Mouse (Mus musculus): Measurements from ENCODE around the gene Pole4.
"Not testable (repeated sequence)": the region's sequence is repeated elsewhere in the genome, so short reads cannot be mapped to it uniquely, and the experiment has no call there.

The Pole4 gene

DNA sequence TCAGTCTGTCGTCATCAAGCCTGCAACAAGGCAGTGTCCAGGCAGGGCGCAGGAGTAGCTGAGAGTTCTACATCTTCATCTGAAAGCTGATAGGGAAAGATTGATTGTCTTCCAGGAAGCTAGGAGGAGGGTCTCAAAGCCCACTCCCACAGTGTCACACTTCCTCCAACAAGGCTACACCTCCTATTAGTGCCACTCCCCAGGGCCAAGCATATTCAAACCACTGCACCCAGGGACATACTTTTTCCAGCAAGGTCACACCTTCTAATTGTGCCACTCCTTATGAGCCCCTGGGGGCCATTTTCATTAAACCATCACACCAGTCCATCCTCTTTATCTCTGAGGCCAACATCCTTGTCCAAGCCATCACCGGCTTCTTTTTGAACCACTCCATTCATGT is 8.4 kb downstream of the Pole4 start:
- no peaks in the 10 kb centered on the region for H3K36me3 ChIP-seq (ENCODE audit: control insufficient read depth, insufficient read depth, low read length, poor library complexity, severe bottlenecking)
- no peak for DNase-seq (ENCODE audit: low read depth, low spot score)
- no peaks in the 10 kb centered on the region for H3K27me3 ChIP-seq (ENCODE audit: control insufficient read depth, insufficient read depth, low read length, poor library complexity, severe bottlenecking)

- no peaks in the 10 kb centered on the region for H3K36me3 ChIP-seq (ENCODE audit: control insufficient read depth, insufficient read depth, low read length, poor library complexity, severe bottlenecking)
- no peak for DNase-seq (ENCODE audit: low read depth, low spot score)
- no peaks in the 10 kb centered on the region for H3K27me3 ChIP-seq (ENCODE audit: control insufficient read depth, insufficient read depth, low read length, poor library complexity, severe bottlenecking)
Measured at GRCm38 (mm10) chr6:82694668-82695067, 10.5 kb downstream of the Pole4 start.

DNA sequence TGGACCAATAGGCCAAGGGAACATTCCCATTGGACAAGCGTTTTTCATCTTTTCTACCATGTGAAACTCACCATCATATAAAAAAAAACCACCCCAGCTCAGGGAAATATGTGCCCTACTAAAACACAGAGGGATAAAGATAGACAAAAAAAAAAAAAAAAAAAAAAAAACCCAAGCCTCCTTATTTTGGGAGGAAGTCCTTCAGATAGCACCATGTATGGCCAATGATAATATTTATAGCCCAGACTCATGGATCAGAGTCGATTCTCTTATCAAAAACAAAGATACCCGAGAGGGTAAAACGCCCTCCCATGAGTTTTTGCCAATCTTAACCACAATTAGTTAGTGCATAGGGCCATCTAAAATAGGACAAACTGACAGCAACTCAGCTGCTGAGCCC is 15.7 kb downstream of the Pole4 start:
- no peaks in the 10 kb centered on the region for H3K27me3 ChIP-seq (ENCODE audit: control insufficient read depth, insufficient read depth, low read length, poor library complexity, severe bottlenecking)
- no peaks in the 10 kb centered on the region for H3K36me3 ChIP-seq (ENCODE audit: control insufficient read depth, insufficient read depth, low read length, poor library complexity, severe bottlenecking)
- no peak for DNase-seq (ENCODE audit: low read depth, low spot score)

- not testable (repeated sequence) for H3K36me3 ChIP-seq (ENCODE audit: control insufficient read depth, insufficient read depth, low read length, poor library complexity, severe bottlenecking); DNase-seq (ENCODE audit: low read depth, low spot score); H3K27me3 ChIP-seq (ENCODE audit: control insufficient read depth, insufficient read depth, low read length, poor library complexity, severe bottlenecking)
Measured at GRCm38 (mm10) chr6:82688586-82688985, 16.6 kb downstream of the Pole4 start.

- no peaks in the 10 kb centered on the region for H3K27me3 ChIP-seq (ENCODE audit: control insufficient read depth, insufficient read depth, low read length, poor library complexity, severe bottlenecking)
- no peak for DNase-seq (ENCODE audit: low read depth, low spot score)
- no peaks in the 10 kb centered on the region for H3K36me3 ChIP-seq (ENCODE audit: control insufficient read depth, insufficient read depth, low read length, poor library complexity, severe bottlenecking)
Measured at GRCm38 (mm10) chr6:82684136-82684535, 21.0 kb downstream of the Pole4 start.

GRCm38 (mm10) chr6:82679286-82679685 is 25.9 kb downstream of the Pole4 start:
- DNase-seq (ENCODE audit: low read depth, low spot score); H3K27me3 ChIP-seq (ENCODE audit: control insufficient read depth, insufficient read depth, low read length, poor library complexity, severe bottlenecking); H3K36me3 ChIP-seq (ENCODE audit: control insufficient read depth, insufficient read depth, low read length, poor library complexity, severe bottlenecking): not testable (repeated sequence)

GRCm38 (mm10) chr6:82677629-82678028 is 27.5 kb downstream of the Pole4 start:
- DNase-seq (ENCODE audit: low read depth, low spot score); H3K36me3 ChIP-seq (ENCODE audit: control insufficient read depth, insufficient read depth, low read length, poor library complexity, severe bottlenecking): not testable (repeated sequence)

DNA sequence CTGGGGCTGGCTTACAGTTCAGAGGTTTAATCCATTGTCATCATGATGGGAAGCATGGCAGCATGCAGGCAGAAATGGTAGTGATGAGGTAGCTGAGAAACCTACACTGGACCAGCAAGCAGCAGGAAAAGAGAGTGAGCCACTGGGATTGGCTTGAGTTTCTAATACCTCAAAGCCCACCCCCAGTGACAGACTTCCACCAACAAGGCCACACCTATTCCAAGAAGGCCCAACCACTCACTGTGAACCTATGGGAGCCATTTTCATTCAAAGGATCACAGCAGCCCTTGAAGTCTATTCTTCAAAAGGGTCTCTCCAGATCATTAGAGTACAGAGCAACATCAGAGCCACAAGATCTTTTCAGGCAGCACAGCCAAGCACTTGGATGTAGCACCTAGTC is 38.7 kb downstream of the Pole4 start:
- Histone ChIP-seq H3K36me3 (ENCODE audit: control insufficient read depth, insufficient read depth, low read length, poor library complexity, severe bottlenecking) (no peaks in the 10 kb centered on the region), H3K27me3 (ENCODE audit: control insufficient read depth, insufficient read depth, low read length, poor library complexity, severe bottlenecking) (no peaks in the 10 kb centered on the region)
- DNase-seq (ENCODE audit: low read depth, low spot score), result no peak

More at GRCm38 (mm10) chr6:82677629-82678028, 27.5 kb downstream of the Pole4 start:
- not testable (repeated sequence) for H3K27me3 ChIP-seq (ENCODE audit: control insufficient read depth, insufficient read depth, low read length, poor library complexity, severe bottlenecking)

DNA sequence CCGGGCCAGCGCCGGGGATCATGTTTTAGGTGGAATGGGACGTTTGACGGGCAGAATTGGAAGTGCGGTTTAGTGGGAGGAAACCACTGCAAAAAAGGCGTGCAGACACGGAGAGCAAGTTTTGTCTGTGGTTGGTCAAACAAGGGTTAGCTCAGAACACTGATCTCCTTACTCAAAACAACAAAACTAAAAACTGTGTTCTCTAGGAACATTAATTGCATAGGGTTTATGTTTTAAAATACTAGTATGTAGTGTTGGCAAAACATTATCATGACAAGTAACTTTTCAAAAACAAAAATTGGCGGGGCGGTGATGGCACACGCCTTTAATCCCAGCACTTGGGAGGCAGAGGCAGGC is 52.0 kb downstream of the Pole4 start:
- Histone ChIP-seq H3K27me3 (ENCODE audit: control insufficient read depth, insufficient read depth, low read length, poor library complexity, severe bottlenecking) (no peaks in the 10 kb centered on the region), H3K36me3 (ENCODE audit: control insufficient read depth, insufficient read depth, low read length, poor library complexity, severe bottlenecking) (peaks cover 3% of the 10 kb centered on the region)
- no peak for DNase-seq (ENCODE audit: low read depth, low spot score)

- Histone ChIP-seq H3K36me3 (ENCODE audit: control insufficient read depth, insufficient read depth, low read length, poor library complexity, severe bottlenecking) (peaks cover 6% of the 10 kb centered on the region), H3K27me3 (ENCODE audit: control insufficient read depth, insufficient read depth, low read length, poor library complexity, severe bottlenecking) (no peaks in the 10 kb centered on the region)
- peak; percentile 97 for DNase-seq (ENCODE audit: low read depth, low spot score)
Measured at GRCm38 (mm10) chr6:82652521-82653168, 52.5 kb downstream of the Pole4 start.

DNA sequence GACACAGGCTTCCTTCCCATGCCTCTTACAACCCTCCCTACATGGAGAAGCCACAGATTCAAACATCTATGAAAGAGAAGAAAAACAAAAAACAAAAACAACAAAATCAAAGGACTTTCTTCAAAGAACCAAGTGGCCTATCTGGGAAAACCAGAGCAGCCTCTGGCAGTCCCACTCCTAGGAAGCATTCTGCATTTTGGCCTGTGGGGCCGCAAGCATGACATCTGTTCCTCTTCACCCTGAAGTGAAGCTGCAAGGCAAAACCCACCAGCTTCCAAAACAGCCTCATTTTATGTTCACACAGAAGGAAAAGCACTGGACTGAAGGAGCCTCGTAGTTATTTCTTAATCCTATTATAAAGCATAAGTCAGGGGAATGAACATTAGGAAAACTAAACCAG is 56.1 kb downstream of the Pole4 start:
- Histone ChIP-seq H3K36me3 (ENCODE audit: control insufficient read depth, insufficient read depth, low read length, poor library complexity, severe bottlenecking) (peaks cover 12% of the 10 kb centered on the region), H3K27me3 (ENCODE audit: control insufficient read depth, insufficient read depth, low read length, poor library complexity, severe bottlenecking) (no peaks in the 10 kb centered on the region)
- DNase-seq (ENCODE audit: low read depth, low spot score), result no peak

- peak; percentile 35 for DNase-seq (ENCODE audit: low read depth, low spot score)
- no peaks in the 10 kb centered on the region for H3K27me3 ChIP-seq (ENCODE audit: control insufficient read depth, insufficient read depth, low read length, poor library complexity, severe bottlenecking)
- H3K36me3 ChIP-seq (ENCODE audit: control insufficient read depth, insufficient read depth, low read length, poor library complexity, severe bottlenecking), result peaks cover 12% of the 10 kb centered on the region
Measured at GRCm38 (mm10) chr6:82647940-82648655, 57.1 kb downstream of the Pole4 start.

DNA sequence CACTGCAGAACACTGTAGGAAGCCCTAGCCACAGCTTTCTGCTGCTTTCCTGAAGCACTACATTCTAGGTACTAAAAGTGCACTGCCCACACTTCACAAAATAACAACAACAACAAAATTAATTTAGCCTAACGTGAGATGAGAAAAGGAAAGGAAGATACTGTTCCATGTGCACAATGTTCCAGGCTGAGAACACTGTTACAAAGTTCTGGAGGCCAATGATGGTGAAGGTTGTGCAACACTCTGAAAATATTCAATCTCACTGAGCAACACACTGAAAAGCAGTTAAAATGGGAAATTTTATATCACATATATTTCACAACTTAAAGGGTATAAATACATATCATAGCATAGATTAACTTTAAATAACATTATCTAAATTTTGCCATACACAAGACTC is 58.2 kb downstream of the Pole4 start:
- no peak for DNase-seq (ENCODE audit: low read depth, low spot score)
- Histone ChIP-seq H3K36me3 (ENCODE audit: control insufficient read depth, insufficient read depth, low read length, poor library complexity, severe bottlenecking) (peaks cover 12% of the 10 kb centered on the region), H3K27me3 (ENCODE audit: control insufficient read depth, insufficient read depth, low read length, poor library complexity, severe bottlenecking) (no peaks in the 10 kb centered on the region)

DNA sequence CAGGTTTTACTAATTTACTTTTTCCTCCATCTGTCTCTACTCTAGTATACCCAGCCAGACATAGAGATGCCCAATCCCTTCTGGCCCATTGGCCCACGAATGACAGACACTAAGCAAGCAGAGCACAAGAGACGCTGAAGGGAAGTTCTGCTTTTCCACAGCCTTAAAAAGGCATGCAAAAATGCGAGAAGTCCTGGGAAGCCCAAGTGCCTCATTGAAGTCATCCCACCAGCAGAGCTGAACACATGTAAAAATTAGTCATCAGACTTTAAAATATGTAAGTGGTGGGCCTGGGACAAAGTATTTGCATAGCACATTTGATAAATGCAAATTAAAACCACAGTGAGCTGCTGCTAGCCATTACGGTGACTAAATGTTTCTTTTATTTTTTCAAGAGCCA is 65.1 kb downstream of the Pole4 start:
- no peak for DNase-seq (ENCODE audit: low read depth, low spot score)
- 0 out of 2 replicates have a peak, but pooled peaks cover 2% of the 10 kb centered on the region for H3K36me3 ChIP-seq (ENCODE audit: control insufficient read depth, insufficient read depth, low read length, poor library complexity, severe bottlenecking)
- H3K27me3 ChIP-seq (ENCODE audit: control insufficient read depth, insufficient read depth, low read length, poor library complexity, severe bottlenecking), result no peaks in the 10 kb centered on the region

DNA sequence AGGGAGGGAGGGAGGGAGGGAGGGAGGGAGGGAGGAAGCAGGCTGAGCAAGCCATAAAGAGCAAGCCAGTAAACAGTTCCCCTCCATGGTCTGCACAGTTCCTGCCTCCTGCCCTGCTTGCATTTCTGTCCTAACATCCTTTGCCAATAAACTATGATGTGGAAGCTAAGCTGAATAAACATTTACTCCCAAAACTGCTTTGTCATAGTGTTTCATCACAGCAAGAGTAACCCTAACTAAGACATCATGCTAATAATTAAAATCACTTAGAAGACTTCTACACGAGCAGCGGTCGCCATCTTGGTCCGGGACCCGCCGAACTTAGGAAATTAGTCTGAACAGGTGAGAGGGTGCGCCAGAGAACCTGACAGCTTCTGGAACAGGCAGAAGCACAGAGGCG is 79.8 kb downstream of the Pole4 start:
- H3K27me3 ChIP-seq (ENCODE audit: control insufficient read depth, insufficient read depth, low read length, poor library complexity, severe bottlenecking); DNase-seq (ENCODE audit: low read depth, low spot score); H3K36me3 ChIP-seq (ENCODE audit: control insufficient read depth, insufficient read depth, low read length, poor library complexity, severe bottlenecking): not testable (repeated sequence)

- no peaks in the 10 kb centered on the region for H3K27me3 ChIP-seq (ENCODE audit: control insufficient read depth, insufficient read depth, low read length, poor library complexity, severe bottlenecking)
- no peaks in the 10 kb centered on the region for H3K36me3 ChIP-seq (ENCODE audit: control insufficient read depth, insufficient read depth, low read length, poor library complexity, severe bottlenecking)
- no peak for DNase-seq (ENCODE audit: low read depth, low spot score)
Measured at GRCm38 (mm10) chr6:82613201-82613600, 92.0 kb downstream of the Pole4 start.

Measured in splenic B cell, adult 2 months (primary cell).